Mouse (Mus musculus) left cerebral cortex, postnatal 14 days (tissue): Measurements from ENCODE around the gene Mrpl16. TPM values are rescaled to one million over a fixed set of nuclear protein-coding genes. Genes with fewer than 3 reads are reported as not detected.

Experiments used
- DNase-seq, 2 experiments: peaks; one replicate each; pipeline ENCODE4 v3.0.0; 2021 to 2022; ENCODE audit warnings: low spot score in 2 of 2, mixed read lengths in 1 of 2
- intact Hi-C: fragments of 180-260 bp; cut with DNase I; formaldehyde crosslinking; loops from one replicate; pipeline ENCODE4 v1.15.1; 2025
- total RNA-seq, 2 experiments: library from RNA; stranded (reverse); gene quantifications; 2 replicates each; pipeline ENCODE4 v1.2.3; 2021

The Mrpl16 gene
- total RNA-seq, 2 experiments from 2014 or later = 40.1 to 43.7 TPM

GRCm38 (mm10) chr19:11794447-11794846, 24.3 kb downstream of the Mrpl16 start:
- DNase-seq = no peak
- intact Hi-C loops = no loop called here

- no peak for DNase-seq
- intact Hi-C loops = no loop called here
These were observed 30.5 kb downstream of the Mrpl16 start for GRCm38 (mm10) chr19:11800531-11801315.

GRCm38 (mm10) chr19:11804423-11804822, 34.2 kb downstream of the Mrpl16 start:
- intact Hi-C loops = no loop called here
- no peak for DNase-seq

GRCm38 (mm10) chr19:11807251-11807650, 37.1 kb downstream of the Mrpl16 start:
- DNase-seq = no peak
- intact Hi-C loops = no loop called here

- intact Hi-C loops = no loop called here
- no peak for DNase-seq
These were observed 37.6 kb downstream of the Mrpl16 start for GRCm38 (mm10) chr19:11807822-11808221.

GRCm38 (mm10) chr19:11808452-11808851, 38.3 kb downstream of the Mrpl16 start:
- no peak for DNase-seq
- intact Hi-C loops = no loop called here

- no peak for DNase-seq
- intact Hi-C loops = no loop called here
These were observed 40.0 kb downstream of the Mrpl16 start for GRCm38 (mm10) chr19:11810003-11810758.

- intact Hi-C loops = no loop called here
These were observed 40.7 kb downstream of the Mrpl16 start for GRCm38 (mm10) chr19:11810856-11811255.

GRCm38 (mm10) chr19:11811688-11812365, 41.6 kb downstream of the Mrpl16 start:
- intact Hi-C loops = no loop called here
- no peak for DNase-seq

More at GRCm38 (mm10) chr19:11810856-11811255, 40.7 kb downstream of the Mrpl16 start:
- no peak for DNase-seq

GRCm38 (mm10) chr19:11813136-11813535, 42.9 kb downstream of the Mrpl16 start:
- intact Hi-C loops = no loop called here

GRCm38 (mm10) chr19:11813649-11814048, 43.5 kb downstream of the Mrpl16 start:
- no peak for DNase-seq
- intact Hi-C loops = no loop called here

More at GRCm38 (mm10) chr19:11813136-11813535, 42.9 kb downstream of the Mrpl16 start:
- DNase-seq = no peak

- intact Hi-C loops = no loop called here
- DNase-seq = no peak
These were observed 44.6 kb downstream of the Mrpl16 start for GRCm38 (mm10) chr19:11814742-11815333.

GRCm38 (mm10) chr19:11816706-11817105, 46.5 kb downstream of the Mrpl16 start:
- intact Hi-C loops = no loop called here
- no peak for DNase-seq

GRCm38 (mm10) chr19:11817586-11817985, 47.4 kb downstream of the Mrpl16 start:
- DNase-seq = no peak
- intact Hi-C loops = no loop called here

- intact Hi-C loops = loop anchor here (2.0 kb wide), 2 partner anchors 42 to 94 kb away; partner anchors contain the start of gene Patl1
- peak; percentile 15 to 47 for DNase-seq
These were observed 48.3 kb downstream of the Mrpl16 start for GRCm38 (mm10) chr19:11818199-11819142.

GRCm38 (mm10) chr19:11819143-11819700, 49.0 kb downstream of the Mrpl16 start, which contains the start of gene Stx3:
TSS of gene Stx3 (minus strand) at chr19:11819403.
- DNase-seq = peak in 1 of 2 experiments; percentile 13
- intact Hi-C loops = loop anchor here (2.0 kb wide), 2 partner anchors 42 to 94 kb away; partner anchors contain the start of gene Patl1

- intact Hi-C loops = loop anchor here (2.0 kb wide), 2 partner anchors 43 to 93 kb away; partner anchors contain the start of gene Patl1
- peak; percentile 25 to 65 for DNase-seq
These were observed 49.6 kb downstream of the Mrpl16 start for GRCm38 (mm10) chr19:11819800-11820199.

- intact Hi-C loops = no loop called here
- peak in 1 of 2 experiments; percentile 15 for DNase-seq
These were observed 50.0 kb downstream of the Mrpl16 start for GRCm38 (mm10) chr19:11820211-11820610.
